Mouse (Mus musculus) erythroblast, embryonic 14.5 days (primary cell): Measurements from ENCODE around the gene Rundc3a.

ENCODE experiments used
- GATA1 ChIP-seq: IDR thresholded peaks from 2 replicates; pipeline ENCODE4 v1.6.1; 2012; ENCODE audit warnings: low read length, inconsistent platforms, mixed read lengths
- TAL1 ChIP-seq: IDR thresholded peaks from 3 replicates; pipeline ENCODE4 v1.6.1; 2012; ENCODE audit warnings: low read length, inconsistent platforms, mixed read lengths

DNA sequence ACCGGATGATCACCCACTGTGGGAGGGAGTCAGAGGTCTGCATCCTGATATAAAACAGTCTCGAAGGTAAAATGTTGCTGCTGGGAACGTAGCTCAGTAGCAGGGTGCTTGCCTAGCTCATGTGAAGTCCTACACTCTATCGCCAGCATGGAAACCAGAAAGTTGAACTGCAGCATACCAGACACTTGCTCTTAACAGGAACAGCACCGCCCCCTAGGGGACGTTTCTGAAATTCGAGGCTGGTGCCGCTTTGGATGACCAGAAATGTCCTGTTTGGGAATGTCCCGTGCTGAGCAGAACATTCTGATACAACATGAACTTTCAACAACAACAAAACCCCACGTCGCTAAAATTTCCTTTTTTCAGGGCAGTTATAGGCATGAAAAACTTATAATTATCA is 18.5 kb downstream of the Rundc3a start:
- TF ChIP-seq GATA1 = no peak
- TF ChIP-seq TAL1 = no peak
